Mouse (Mus musculus): ENCODE data around the gene Med17.

The Med17 gene

DNA sequence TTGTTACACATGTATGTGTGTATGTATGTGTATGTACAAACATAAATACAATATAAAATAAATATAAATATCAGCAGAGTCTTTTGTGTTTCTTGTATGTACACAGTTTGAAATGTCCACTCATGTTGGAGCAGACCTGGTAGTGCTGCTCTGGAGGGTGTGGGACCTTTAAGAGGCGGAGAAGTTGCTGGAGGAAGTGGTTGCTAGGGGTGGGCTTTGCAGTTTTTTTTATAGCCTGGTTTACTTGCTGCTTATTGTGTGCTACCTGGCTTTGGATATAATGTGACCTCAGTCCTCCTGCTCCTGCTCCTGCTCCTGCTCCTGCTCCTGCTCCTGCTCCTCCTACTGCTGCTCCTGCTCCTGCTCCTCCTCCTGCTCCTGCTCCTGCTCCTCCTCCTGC lies 46.1 kb downstream of the Med17 start:
- DNase-seq: no peak

DNA sequence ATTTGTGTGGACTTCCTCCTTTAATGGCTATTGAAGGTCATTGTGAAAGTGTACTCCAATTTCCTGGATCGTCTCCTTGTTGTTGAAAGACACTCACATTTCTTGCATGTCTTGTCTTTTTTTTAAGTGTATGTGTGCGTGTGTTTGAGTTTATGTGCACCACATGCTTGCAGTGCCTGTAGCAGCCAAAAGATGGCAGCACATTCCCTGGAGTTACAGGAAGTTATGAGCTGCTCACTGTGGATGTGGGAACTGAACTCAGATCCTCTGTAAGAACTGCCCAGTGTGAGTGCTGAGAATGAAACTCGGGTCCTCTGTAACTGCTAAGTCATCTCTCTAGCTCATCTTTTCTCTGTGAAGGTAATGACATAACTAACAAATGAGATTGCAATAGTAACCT lies 47.3 kb downstream of the Med17 start:
- no peak for DNase-seq

DNA sequence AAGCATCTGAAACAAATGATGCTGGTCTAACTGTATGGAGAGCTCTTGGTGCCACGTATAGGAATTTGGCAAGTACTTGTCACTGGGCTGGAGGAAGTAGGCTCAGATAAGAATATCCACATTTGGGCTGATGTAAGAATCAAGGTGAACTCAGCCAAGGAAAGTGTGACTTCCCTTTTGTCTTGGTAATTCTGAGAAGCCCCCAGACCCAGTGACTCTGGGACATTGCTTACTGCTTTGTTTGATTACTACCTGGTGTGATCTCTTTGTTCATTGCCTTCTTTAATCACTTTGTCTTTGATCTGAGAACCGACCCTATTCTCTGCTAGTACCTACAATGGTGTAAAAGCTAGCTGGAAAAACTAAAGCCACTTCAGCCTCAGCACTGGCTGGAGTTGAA lies 54.8 kb downstream of the Med17 start:
- DNase-seq: no peak

DNA sequence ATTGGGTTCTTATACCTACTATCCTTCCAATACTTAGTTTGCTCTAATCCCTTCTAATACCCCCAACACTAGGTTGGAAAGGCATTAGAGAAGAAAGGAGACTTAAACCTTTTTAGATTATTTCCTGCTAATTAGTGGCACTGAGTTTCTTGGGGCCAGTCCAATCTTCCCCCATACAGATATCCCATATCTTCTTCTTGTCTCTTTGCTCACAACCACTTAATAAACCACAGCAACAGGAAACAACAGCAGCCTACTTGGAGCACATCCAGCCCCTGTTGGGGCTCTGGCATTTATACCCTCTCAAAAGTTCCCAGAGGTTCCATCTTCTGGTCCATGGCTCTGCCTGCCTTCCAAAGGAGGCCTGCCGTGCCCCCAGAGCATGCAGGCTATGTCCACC lies 66.0 kb downstream of the Med17 start:
- DNase-seq: no peak

DNA sequence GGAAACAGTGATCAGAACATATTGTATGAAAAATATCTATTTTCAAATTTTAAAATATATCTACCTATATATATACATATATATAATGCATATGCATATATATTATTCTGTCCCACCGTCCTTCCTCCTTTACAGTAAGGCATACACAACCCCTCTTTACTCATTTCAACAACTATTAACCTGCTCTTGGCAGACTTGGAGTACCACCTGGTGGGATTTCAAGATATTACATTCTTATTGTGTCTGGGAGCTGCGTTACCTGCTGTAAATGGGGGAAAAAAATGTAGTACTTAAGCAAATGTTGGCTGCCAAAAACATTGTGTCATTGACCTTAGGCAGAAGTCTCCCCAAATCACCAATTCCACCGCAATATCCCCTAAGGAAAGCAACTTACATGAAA lies 67.9 kb downstream of the Med17 start:
- DNase-seq: no peak
